Mouse (Mus musculus) adrenal gland, postnatal 4 days (tissue): ENCODE measurements around the gene Thumpd3. TPM values are rescaled to one million over a fixed set of nuclear protein-coding genes. Genes with fewer than 3 reads are reported as not detected.

Experiments
- DNase-seq, 2 experiments: peaks; one replicate each; pipeline ENCODE4 v3.0.0; 2021 to 2022; ENCODE audit warnings: low spot score in 2 of 2, mixed read lengths in 2 of 2
- total RNA-seq, 2 experiments: library from RNA; stranded (reverse); gene quantifications; 2 replicates each; pipeline ENCODE4 v1.2.3; 2021

Gene Thumpd3
- total RNA-seq, 2 experiments from 2014 or later = 39.6 to 43.4 TPM

GRCm38 (mm10) chr6:113077569-113078030 lies 31.6 kb downstream of the Thumpd3 start:
- no peak for DNase-seq

DNA sequence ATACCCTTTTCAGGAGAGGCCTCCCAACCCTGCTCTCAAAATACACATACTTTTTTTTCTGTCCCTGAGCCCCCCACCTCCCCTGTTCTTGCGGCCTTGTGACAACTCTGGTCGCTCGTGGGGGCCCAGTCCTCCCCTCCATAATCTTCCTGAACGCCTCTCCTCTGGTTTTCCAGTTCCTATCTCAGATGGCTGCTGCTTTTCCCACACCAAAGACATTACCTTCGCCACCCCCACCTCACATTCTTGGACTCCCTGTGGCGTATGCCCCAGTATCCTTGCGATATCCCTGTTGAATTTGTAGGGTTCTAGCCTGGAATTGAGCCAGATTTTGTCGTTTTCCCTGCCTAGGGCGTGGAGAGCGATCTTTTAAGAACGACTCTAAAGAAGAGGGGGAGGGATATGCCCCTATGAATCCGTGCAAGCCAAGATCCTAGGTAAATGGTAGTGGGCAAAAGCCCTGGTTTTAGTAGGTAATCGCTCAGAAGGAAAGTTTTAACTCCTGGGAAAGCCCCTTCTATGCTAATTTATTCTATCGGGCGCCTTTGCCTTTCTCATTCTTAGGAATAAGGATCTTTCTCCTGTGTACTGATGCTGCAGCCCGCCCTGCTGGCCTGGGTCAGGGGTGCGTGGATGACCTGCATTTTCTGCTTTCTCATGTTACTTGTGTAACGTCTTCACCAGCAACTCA lies 32.2 kb downstream of the Thumpd3 start:
- peak; percentile 7 to 19 for DNase-seq

GRCm38 (mm10) chr6:113079492-113079891 lies 33.5 kb downstream of the Thumpd3 start:
- DNase-seq = no peak

GRCm38 (mm10) chr6:113082229-113082628 lies 36.2 kb downstream of the Thumpd3 start:
- DNase-seq = no peak

DNA sequence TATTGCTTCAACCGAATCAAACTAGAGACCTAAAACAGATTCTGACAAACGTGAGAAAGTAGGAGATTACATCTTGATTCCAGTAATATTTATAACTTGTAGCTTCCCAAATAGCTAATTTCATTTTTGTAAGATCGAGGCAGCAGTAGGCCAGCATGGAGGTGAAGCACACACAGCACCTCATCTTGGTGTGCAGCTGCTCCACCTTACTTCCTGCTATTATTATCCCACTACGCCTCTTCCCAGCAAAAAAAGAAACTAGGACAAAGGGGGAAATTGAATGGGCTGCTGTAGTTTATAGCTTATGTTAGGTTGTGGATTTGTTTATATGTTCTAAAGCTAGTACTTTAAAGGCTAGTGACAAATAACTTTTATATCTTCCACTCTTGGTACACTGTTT lies 38.6 kb downstream of the Thumpd3 start:
- no peak for DNase-seq

DNA sequence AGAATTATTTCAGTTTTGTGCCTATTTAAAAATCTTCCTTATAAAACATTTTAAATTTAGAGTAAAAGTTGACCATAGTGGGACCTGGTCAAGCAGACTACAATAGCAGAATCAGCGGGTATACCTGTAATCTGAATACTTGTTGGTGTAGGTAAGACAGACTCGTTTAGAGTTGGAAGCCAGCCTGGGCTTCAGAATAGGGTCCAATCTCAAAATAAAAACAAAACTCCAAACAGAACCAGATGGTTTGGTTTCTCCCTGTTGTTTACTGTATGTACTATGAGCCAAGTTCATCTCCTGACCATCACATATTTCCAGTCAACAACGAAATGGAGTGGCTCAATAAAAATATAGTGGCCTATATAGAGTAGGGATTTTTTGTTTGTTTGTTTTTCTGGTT lies 47.2 kb downstream of the Thumpd3 start:
- DNase-seq = no peak

- DNase-seq = no peak
Observed at GRCm38 (mm10) chr6:113095547-113095946, 49.5 kb downstream of the Thumpd3 start.

GRCm38 (mm10) chr6:113097662-113098061 lies 51.6 kb downstream of the Thumpd3 start:
- no peak for DNase-seq

DNA sequence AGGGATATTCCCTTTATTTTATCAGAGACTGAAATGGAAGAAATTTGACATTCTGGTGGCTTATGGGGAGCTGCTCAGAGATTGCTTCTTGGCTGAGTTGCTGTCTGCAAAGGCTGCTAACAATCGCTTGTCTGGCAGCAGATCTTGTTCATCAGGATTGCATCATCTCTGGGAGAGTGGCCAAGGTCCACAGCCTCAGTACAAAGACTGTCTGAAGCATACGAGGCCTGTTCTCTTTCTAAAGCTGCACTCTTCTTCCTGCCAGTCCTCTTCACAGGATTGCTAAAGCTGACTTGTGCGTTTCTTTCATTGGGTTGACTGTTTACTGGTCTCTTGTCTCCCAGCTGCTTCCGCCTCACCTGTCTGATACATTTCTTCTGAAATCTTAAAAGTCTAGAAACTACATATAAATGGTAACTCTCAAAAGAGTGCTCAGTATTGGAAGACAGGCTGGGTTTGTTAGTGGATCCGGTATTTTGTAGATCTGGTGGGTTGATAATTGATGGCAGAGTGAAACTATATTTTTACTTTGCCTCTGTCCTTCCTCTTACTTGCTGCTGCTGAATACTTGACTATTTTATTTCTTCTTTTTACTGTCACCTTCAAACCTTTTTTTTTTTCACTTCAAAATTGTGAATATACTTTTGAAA lies 53.7 kb downstream of the Thumpd3 start:
- DNase-seq = peak; percentile 28 to 75

DNA sequence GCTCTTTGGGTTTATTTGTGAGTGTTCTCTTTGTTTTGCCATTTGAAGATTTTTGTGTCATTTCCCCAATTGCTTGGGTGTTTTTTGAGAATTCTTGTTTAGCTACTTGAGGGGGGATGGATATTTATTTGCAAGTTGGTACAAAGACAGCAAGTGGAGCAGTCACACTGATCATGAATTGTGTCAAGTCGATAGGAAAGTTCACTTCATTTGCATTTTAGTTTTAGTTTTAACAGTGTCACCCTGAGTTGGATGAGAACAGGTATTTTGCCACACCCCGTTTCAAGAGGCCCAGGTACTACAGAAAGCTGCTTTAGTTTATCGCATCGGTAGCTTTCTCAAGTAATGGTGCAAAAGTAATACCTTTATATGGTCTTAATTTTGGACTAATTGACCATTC lies 56.5 kb downstream of the Thumpd3 start:
- DNase-seq = no peak

DNA sequence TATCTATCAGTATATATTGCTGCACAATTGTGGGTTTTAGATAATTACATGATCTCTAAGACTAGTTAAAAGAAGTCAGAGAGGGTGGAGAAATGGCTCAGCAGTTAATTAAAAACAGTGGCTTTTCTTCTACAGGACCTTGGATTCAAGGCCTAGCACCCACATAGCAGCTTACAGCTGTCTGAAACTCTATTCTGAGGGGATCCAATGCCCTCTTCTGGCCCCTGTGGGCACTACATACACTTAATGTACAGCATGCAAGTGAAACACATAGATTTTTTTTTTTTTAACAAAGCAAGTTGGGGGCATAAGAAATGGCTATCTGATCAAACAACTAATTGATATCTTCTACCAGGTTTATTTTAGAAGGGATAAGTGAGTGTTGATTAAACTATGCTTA lies 57.7 kb downstream of the Thumpd3 start:
- DNase-seq = peak in 1 of 2 experiments; percentile 22

DNA sequence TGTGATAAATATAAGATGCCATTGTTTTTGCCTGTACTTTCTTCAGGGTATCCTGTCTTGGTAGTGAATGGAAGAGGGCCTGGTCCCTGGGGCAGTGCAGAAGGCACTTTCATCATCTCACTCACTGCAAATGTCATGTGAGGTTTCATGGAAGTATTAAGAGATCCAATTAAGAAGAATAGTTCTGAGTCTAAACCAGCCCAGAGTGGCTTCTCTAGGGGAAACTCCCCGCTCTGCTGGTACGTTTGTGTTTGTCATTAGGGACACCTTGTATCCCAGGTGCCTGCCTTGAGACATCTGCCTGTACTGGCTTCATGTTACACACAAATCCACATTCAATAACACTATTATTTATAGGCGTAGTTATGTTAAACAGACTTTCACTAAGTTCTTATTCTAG lies 63.4 kb downstream of the Thumpd3 start:
- DNase-seq = no peak

DNA sequence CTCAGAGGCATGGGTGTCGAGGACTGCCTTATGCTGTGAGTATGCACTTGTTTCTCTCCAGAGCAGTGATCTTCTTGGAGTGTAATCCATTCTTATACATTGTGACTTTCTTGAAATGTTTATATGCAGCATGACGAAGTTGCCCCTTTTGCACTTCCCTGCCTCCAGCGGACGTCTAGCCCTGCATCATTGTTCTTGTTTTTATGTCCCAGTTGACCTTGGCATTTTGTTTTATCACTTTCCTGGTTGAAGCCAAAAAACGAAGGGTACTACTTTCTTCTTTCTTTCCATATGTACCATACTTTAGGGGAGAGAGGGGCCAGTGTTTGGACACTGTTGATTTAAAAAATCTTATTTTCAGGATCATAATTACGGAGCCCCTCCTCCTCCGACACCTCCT lies 63.9 kb downstream of the Thumpd3 start:
- DNase-seq = no peak

Other genes with a start within 250 kb of the Thumpd3 start
- gene Srgap3, start 99.0 kb upstream of the Thumpd3 start, total RNA-seq = 10 to 100 TPM; 25.8 to 27.8 TPM
- gene Setd5, start 31.1 kb downstream of the Thumpd3 start, total RNA-seq = 100 to 1,000 TPM; 148 to 151 TPM
- gene Lhfpl4, start 149.2 kb downstream of the Thumpd3 start, total RNA-seq = 1 to 10 TPM; 8.1 to 8.8 TPM
- gene Mtmr14, start 191.6 kb downstream of the Thumpd3 start, total RNA-seq = 10 to 100 TPM; 25.8 to 26.2 TPM
- under 1 TPM; 0.45 to 0.62 TPM for gene Cpne9, start 236.1 kb downstream of the Thumpd3 start, total RNA-seq